Mouse (Mus musculus) liver, embryonic 14.5 days (tissue): ENCODE results near the gene Med27.

ENCODE experiments used
- CTCF ChIP-seq: IDR thresholded peaks from 2 replicates; pipeline ENCODE4 v1.5.1; 2016; ENCODE audit warnings: antibody characterized with exemption, low read depth, control low read depth
- EP300 ChIP-seq: IDR thresholded peaks from 2 replicates; pipeline ENCODE4 v1.6.1; 2016; ENCODE audit warnings: antibody characterized with exemption, low read depth

DNA sequence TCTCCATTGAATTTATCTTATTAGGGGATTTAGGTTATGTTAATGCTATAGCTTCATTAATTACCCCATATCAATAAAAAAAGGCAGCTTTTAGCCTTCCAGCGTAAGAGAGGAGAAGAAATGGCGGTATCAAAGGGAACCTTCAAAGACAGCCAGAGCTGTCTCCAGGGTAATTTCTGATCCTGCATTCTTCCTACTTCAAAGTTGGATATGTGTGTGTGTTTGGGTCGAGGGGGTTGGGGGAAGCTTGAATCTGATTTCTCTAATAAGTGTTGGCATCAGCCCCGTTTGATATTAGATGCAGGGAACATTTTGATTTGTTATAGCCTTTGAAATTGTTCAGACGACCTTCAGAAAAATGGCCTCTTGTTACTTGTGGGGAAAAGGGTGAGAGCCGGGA lies 158.2 kb downstream of the Med27 start:
- TF ChIP-seq CTCF (no peak), EP300 (no peak)
